Mouse (Mus musculus) layer of hippocampus, adult 9-11 months (tissue): ENCODE measurements around the gene Olfr135.

ENCODE experiments used
- DNase-seq: peaks from one replicate; pipeline ENCODE4 v3.0.0; 2022

The Olfr135 gene

GRCm38 (mm10) chr17:38204035-38204434 lies at the start of gene Olfr135:
Olfr135 (plus strand) TSS chr17:38204335.
- DNase-seq, result no peak

GRCm38 (mm10) chr17:38171088-38171487 lies 33.0 kb upstream of the Olfr135 start, which contains the start of gene Olfr134:
Olfr134 (plus strand) TSS chr17:38171388.
- DNase-seq, result no peak
